Mouse (Mus musculus): ENCODE results near the gene Lrrn4cl.
A peak's percentile ranks its signal among the peaks of the same experiment; 100 is the strongest.
"Not testable (repeated sequence)": the region's sequence is repeated elsewhere in the genome, so short reads cannot be mapped to it uniquely, and the experiment has no call there.

The Lrrn4cl gene

GRCm38 (mm10) chr19:8850402-8850901 is at the start of gene Lrrn4cl:
TSS of gene Lrrn4cl (plus strand) at chr19:8850768.
- no peak for DNase-seq

DNA sequence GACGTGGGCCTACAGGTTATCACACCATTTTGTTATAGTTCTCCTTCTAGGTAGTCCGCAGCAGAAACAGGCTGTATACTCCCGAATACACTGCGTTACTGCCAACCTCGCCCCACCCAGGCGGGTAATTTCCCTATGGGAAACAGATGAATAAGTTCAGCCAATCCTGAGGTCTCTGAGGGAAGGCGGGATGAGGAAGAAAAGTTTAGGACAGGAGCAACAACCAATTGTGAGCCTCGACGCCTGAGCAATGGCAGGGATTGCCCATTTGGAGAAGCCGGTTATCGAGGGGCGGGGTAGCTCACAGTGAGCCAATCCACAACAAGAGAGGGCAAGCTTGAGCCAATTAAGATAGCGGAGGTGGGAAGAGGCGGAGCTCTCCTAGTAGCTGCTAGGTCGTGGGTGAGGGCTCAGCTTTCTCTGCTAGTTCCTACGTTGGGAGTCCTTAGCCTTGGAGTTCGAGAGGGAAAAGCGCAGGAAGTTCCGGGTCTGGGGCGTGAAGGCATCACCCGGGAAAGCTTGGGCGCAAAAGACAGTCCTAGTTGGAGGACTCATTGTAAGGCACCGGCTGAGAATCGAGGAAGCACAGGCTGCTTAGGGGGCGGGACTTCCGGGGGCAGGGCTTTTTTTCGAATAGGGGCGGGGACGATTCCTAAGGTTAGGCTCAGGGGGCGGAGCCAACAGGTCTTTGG is 48.3 kb upstream of the Lrrn4cl start, which contains the start of gene Zbtb3:
TSS of gene Zbtb3 (plus strand) at position 426 of the 692 bp plus-strand sequence.
- DNase-seq: peak; percentile 94

DNA sequence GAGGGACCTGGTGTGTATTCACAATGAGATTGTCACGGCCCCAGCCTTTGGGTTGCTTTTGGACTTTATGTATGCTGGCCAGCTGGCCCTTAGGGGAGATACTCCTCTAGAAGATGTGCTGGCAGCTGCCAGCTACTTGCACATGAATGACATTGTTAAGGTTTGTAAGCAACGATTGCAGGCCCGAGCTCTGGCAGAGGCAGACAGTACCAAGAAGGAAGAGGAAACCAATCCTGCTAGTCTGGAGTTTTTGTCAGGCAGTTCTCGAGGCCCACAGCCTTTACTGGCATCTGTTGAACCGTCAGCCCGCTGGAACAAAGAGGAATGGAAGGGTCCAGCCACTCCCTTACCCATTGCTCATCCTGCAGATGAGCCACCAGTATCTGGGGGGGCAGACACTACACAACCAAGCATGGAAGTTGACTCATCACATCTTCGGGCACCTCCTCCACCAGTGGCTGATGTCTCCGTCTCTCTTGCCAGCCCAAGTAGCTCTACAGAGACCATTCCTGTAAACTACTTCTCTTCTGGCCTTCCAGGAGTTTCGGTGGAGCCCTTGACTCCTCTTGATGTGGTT is 47.3 kb upstream of the Lrrn4cl start:
- DNase-seq: no peak

GRCm38 (mm10) chr19:8803879-8804660 is 46.5 kb upstream of the Lrrn4cl start:
- no peak for DNase-seq

DNA sequence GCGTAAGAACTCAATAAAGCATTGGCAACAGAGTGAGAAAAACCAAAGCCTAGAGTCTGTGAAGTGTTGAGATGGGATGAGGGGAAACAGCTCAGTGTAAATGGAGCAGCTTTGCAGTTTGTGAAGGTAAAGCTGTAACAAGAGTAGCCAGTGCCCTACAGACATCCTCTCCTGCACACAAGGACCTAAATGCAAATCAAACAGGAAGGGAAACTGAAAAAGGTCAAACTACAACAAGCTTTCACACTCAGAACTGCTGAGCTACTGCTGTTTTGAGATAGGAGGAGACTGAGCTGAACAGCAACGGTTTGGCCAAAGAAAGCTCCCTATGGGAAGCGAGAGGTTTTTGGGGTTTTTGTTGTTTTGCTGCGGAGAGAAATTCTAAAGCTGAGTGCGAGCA is 43.8 kb upstream of the Lrrn4cl start:
- no peak for DNase-seq

DNA sequence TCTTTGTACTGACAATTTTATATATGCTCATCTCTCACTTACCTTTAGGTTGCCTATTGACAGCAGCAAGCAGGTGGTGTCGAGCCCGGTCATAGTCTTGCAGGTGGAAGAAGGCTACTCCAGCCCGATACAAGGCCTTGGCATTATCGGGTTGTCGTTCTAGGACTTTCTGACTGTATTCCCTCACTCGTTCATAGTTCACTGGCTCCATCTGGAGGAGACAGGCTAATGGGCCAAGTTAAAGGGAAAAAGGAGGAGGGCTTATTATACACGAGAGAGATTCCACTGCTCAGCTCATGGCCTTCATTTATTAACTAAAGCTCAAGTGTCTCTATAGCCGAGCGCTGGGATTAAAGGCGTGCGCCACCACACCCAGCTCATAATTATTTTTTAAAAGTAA is 34.8 kb upstream of the Lrrn4cl start:
- no peak for DNase-seq

DNA sequence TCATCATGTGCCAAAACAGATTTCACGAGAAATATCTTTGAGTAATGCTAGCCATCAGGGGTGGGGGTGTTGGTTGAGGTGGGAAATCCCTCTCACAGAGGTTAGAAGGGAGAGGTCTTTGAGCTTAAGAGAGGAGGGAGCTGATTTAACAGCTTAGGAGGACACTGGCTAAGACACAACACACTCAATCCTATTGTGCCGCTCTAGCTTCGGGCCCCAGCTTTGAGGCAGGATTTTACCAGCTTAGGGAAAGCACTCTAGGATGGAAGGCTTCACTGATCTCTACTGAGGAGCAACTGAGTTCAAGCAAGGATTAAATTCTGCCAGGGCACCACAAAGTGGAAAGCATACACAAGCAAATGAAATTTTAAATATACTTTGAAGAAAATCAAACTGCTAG is 33.6 kb upstream of the Lrrn4cl start:
- DNase-seq: no peak

- DNase-seq: no peak
Measured at GRCm38 (mm10) chr19:8818301-8818798, 32.2 kb upstream of the Lrrn4cl start.

DNA sequence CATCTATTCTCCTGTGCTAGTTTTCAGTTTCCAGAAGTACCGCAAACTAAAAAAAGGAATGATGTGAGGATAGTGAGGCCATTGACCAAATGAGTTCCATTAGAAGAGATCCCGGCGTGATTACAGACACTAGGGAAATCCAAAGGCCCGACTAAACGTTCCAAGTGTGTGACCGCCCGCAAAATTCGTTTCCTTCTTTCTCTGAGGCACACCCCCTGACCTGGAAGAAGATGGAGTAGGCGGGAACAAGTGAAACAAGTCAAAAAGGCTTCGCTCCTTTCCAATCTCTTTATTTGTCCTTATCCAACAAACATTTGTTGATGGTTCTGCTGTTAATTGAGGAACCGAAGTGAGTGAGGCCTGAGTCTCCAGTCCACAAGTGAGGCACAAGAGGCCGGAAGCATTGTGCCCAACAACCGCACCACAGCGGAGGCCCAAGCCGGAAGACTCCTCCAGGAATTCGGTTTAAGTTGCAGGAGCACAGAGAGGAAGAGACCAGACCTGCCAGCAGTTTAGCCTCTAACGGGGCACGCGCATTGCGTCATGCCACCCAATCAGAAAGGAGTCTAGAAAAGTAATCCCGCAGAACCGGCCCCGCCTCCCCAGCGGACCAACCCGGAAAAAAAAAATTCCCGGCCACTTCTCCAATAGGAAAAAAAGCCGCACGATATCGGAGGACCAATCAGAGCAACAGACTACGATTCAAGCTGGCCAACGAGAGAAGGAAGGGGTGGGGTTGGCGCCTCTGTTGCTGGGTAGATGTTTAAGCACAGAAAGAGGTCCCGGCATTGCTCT is 31.6 kb upstream of the Lrrn4cl start, which contains the start of gene Ttc9c:
TSS of gene Ttc9c (minus strand) at position 533 of the 795 bp plus-strand sequence.
- DNase-seq: peak; percentile 94

GRCm38 (mm10) chr19:8819596-8820423 is 30.8 kb upstream of the Lrrn4cl start, which contains the start of gene Hnrnpul2:
TSS of gene Hnrnpul2 (plus strand) at chr19:8820010.
- DNase-seq: peak; percentile 98

- DNase-seq: no peak
Measured at GRCm38 (mm10) chr19:8820424-8820956, 30.1 kb upstream of the Lrrn4cl start.

GRCm38 (mm10) chr19:8821146-8821545 is 29.4 kb upstream of the Lrrn4cl start:
- no peak for DNase-seq

GRCm38 (mm10) chr19:8822696-8823095 is 27.9 kb upstream of the Lrrn4cl start:
- DNase-seq: peak; percentile 56

- no peak for DNase-seq
Measured at GRCm38 (mm10) chr19:8829660-8830059, 20.9 kb upstream of the Lrrn4cl start, which contains the start of gene AC129217.1. TSS of gene AC129217.1 (plus strand) at chr19:8829773.

DNA sequence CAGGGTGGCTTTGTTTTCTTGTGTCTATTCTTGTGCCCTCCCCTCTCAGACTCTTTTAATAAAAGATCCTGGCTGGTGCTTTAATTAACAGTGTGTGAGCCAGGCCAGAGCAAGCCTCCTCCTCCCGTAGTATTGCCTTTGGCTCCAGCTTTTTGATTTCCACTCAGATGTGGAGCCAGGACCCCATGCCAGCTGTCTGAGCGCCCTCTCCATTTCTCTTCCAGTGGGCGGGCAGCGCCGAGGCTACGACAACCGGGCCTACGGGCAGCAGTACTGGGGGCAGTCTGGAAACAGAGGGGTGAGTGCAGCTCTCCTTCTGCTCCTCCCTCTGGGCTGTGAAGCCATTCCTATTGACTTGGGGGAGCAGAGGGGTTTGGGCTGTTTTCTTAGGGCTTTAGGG is 19.9 kb upstream of the Lrrn4cl start:
- DNase-seq: no peak

GRCm38 (mm10) chr19:8831262-8831661 is 19.3 kb upstream of the Lrrn4cl start:
- DNase-seq: no peak

DNA sequence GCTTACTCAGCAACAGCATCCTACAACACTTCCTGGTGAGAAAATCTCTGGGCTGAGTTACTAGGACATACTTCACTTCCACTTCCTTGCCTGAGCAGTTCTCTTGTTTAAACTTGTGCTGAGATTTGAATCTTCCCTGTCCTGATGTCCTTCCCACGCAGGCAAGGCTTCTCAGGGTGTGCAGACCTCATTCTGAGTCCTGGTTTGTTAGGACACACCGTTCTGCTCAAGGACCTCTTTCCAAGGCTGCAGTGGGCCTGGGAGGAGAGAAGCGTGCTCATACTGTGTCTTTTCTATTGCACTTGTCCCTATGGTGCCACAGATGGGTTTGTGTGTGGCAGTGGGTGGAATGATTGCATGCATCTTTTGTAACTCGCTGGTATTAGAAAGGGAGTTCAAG is 17.6 kb upstream of the Lrrn4cl start:
- no peak for DNase-seq

GRCm38 (mm10) chr19:8836327-8836726 is 14.2 kb upstream of the Lrrn4cl start:
- not testable (repeated sequence) for DNase-seq

GRCm38 (mm10) chr19:8837251-8837791 is 13.2 kb upstream of the Lrrn4cl start, which contains the start of gene Bscl2:
TSS of gene Bscl2 (plus strand) at chr19:8837467.
- DNase-seq: peak; percentile 83

- DNase-seq: peak; percentile 59
Measured at GRCm38 (mm10) chr19:8838041-8838730, 12.4 kb upstream of the Lrrn4cl start.
